ENCODE assay signal across 10 mouse cellular contexts in genomic region chr10:100152821-100153220, GRCm38 (mm10).
DNase-seq lines count a peak whose midpoint lies in the region; ATAC-seq and TF ChIP-seq lines count a peak whose summit lies in the region.
"Had no signal": no experiment of that assay in that cellular context is flagged by ENCODE, and none has a peak within 500 bp of the region (broad histone marks: within the 10 kb centered on the region; RNA-seq: fewer than 3 reads in every experiment).

No protein-coding gene starts in this region.

- peak; percentile 82 for ATAC-seq in embryonic facial prominence, embryonic 14.5 days (ENCODE audit: low read depth)
- peak; percentile 69; the same call in 1 of the 2 replicates for ATAC-seq in stomach, embryonic 16.5 days (ENCODE audit: insufficient read depth, low FRiP score)

- no peak overlapping the region for H3K9ac ChIP-seq in embryonic facial prominence, embryonic 14.5 days (ENCODE audit: low read depth, low read length)
- no peak overlapping the region for H3K9ac ChIP-seq in stomach, embryonic 16.5 days (ENCODE audit: low read length)
- H3K9ac ChIP-seq: liver, embryonic 13.5 days had no signal

- no peaks in the 10 kb centered on the region for H3K4me1 ChIP-seq in embryonic facial prominence, embryonic 14.5 days (ENCODE audit: control insufficient read depth, insufficient read depth, low read length)
- no peaks in the 10 kb centered on the region for H3K4me1 ChIP-seq in stomach, embryonic 16.5 days (ENCODE audit: control insufficient read depth, insufficient read depth, low read length)
- H3K4me1 ChIP-seq: liver, embryonic 13.5 days had no signal

- TF ChIP-seq CTCF in gastrocnemius, adult 2 months (IDR thresholded peaks at IDR 0.05) = peak; percentile 43; the same call in 1 of the 2 replicates
- TF ChIP-seq CTCF in left cerebral cortex, adult 2 months (IDR thresholded peaks at IDR 0.05) = peak; percentile 69

- H3K4me3 ChIP-seq in gastrocnemius, adult 2 months = no peak overlapping the region
- H3K4me3 ChIP-seq in embryonic facial prominence, embryonic 14.5 days (ENCODE audit: low read depth, low read length) = no peak overlapping the region
- no peak overlapping the region for H3K4me3 ChIP-seq in left cerebral cortex, adult 2 months
- H3K4me3 ChIP-seq in stomach, embryonic 16.5 days (replicated peaks; ENCODE audit: low read length) = no peak overlapping the region
- H3K4me3 ChIP-seq: erythroblast, embryonic 14.5 days; liver, embryonic 13.5 days had no signal

- intact Hi-C loops in gastrocnemius, adult 2 months (cut with DNase I) = no loop called here
- intact Hi-C loops in left cerebral cortex, adult 2 months (cut with DNase I) = loop anchor here (5.0 kb wide), 2 partner anchors 136 to 511 kb away; partner anchors contain the start of gene Kitl
- intact Hi-C loops in gastrocnemius, postnatal 36 days (cut with DNase I) = no loop called here

- H3K4me2 ChIP-seq in embryonic facial prominence, embryonic 14.5 days (ENCODE audit: low read depth, low read length) = no peak overlapping the region
- H3K4me2 ChIP-seq in stomach, embryonic 16.5 days (ENCODE audit: low read depth, low read length) = no peak overlapping the region
- H3K4me2 ChIP-seq: liver, embryonic 13.5 days had no signal

- no peaks in the 10 kb centered on the region for H3K36me3 ChIP-seq in embryonic facial prominence, embryonic 14.5 days (ENCODE audit: control insufficient read depth, insufficient read depth, low read length)
- H3K36me3 ChIP-seq in stomach, embryonic 16.5 days (ENCODE audit: control insufficient read depth, insufficient read depth, low read length) = no peaks in the 10 kb centered on the region
- H3K36me3 ChIP-seq: liver, embryonic 13.5 days had no signal

- no peaks in the 10 kb centered on the region for H3K27me3 ChIP-seq in embryonic facial prominence, embryonic 14.5 days (replicated peaks; ENCODE audit: control insufficient read depth, insufficient read depth, low read length)
- no peaks in the 10 kb centered on the region for H3K27me3 ChIP-seq in stomach, embryonic 16.5 days (ENCODE audit: control insufficient read depth, insufficient read depth, low read length)
- H3K27me3 ChIP-seq: liver, embryonic 13.5 days had no signal

- no peaks in the 10 kb centered on the region for H3K9me3 ChIP-seq in embryonic facial prominence, embryonic 14.5 days (ENCODE audit: control insufficient read depth, low read length)
- H3K9me3 ChIP-seq in stomach, embryonic 16.5 days (replicated peaks; ENCODE audit: control insufficient read depth, low read length) = no peaks in the 10 kb centered on the region
- H3K9me3 ChIP-seq: liver, embryonic 13.5 days had no signal

- H3K27ac ChIP-seq in gastrocnemius, adult 2 months = no peak overlapping the region
- H3K27ac ChIP-seq in embryonic facial prominence, embryonic 14.5 days (replicated peaks; ENCODE audit: low read depth, low read length) = no peak overlapping the region
- no peak overlapping the region for H3K27ac ChIP-seq in left cerebral cortex, adult 2 months
- no peak overlapping the region for H3K27ac ChIP-seq in stomach, embryonic 16.5 days (ENCODE audit: low read length)
- H3K27ac ChIP-seq: liver, embryonic 13.5 days had no signal

- 48% methylated on average over 5 of the region's 5 CpGs for WGBS in embryonic facial prominence, embryonic 14.5 days
- WGBS in stomach, embryonic 16.5 days = 35% methylated on average over 5 of the region's 5 CpGs

- no peak for DNase-seq in gastrocnemius, adult 2 months
- no peak for DNase-seq in gastrocnemius, postnatal 25 days
- peak; percentile 40 for DNase-seq in 3T3-L1 (ENCODE audit: low read depth, low spot score)
- peak; percentile 69 for DNase-seq in embryonic facial prominence, embryonic 14.5 days (ENCODE audit: low spot score)
- DNase-seq in left cerebral cortex, adult 2 months (ENCODE audit: extremely low spot score in 1 of 2, low spot score in 2 of 2) = peak; percentile 25 to 31
- no peak for DNase-seq in thymus, postnatal 14 days
- no peak for DNase-seq in gastrocnemius, postnatal 36 days
- DNase-seq: liver, embryonic 13.5 days had no signal

Comparison
In these comparisons a context has a peak if more than half of its experiments do, and no peak if none do; other contexts are left out.
1. DNase-seq: peak in 3T3-L1 (single experiment), embryonic facial prominence, embryonic 14.5 days (single experiment) and left cerebral cortex, adult 2 months (2 of 2); none in gastrocnemius, adult 2 months (single experiment), gastrocnemius, postnatal 25 days (single experiment), thymus, postnatal 14 days (single experiment) and gastrocnemius, postnatal 36 days (0 of 2).